Comparison of ENCODE assay signal across 8 mouse cellular contexts in genomic region chr12:55492941-55493340, GRCm38 (mm10). TPM values are rescaled to one million over a fixed set of nuclear protein-coding genes. Genes with fewer than 3 reads are reported as not detected.
A peak's percentile ranks its signal among the peaks of the same experiment; 100 is the strongest.
DNase-seq lines count a peak whose midpoint lies in the region; ATAC-seq and TF ChIP-seq lines count a peak whose summit lies in the region.

No protein-coding gene starts in this region.

- H3K9ac ChIP-seq in heart, embryonic 13.5 days: peak overlapping the region; percentile 99
- H3K9ac ChIP-seq in intestine, embryonic 16.5 days (ENCODE audit: low read depth, low read length): peak overlapping the region; percentile 99
- peak overlapping the region; percentile 94 for H3K9ac ChIP-seq in midbrain, embryonic 13.5 days (replicated peaks)

- DNase-seq in heart, adult 9 months (ENCODE audit: low spot score in 2 of 2): no peak
- DNase-seq in frontal cortex, postnatal 36 days (ENCODE audit: low spot score in 2 of 2): no peak
- DNase-seq in cerebellum, adult 11 months: no peak
- no peak for DNase-seq in yolk sac, embryonic 10.5 days (ENCODE audit: low spot score)

- H3K4me3 ChIP-seq in heart, embryonic 13.5 days: peak overlapping the region; percentile 95
- H3K4me3 ChIP-seq in bone marrow macrophage, adult 2 months (ENCODE audit: insufficient read depth, low read length): peak overlapping the region; percentile 97
- peak overlapping the region; percentile 87 for H3K4me3 ChIP-seq in intestine, embryonic 16.5 days (ENCODE audit: low read length)
- peak overlapping the region; percentile 87 for H3K4me3 ChIP-seq in midbrain, embryonic 13.5 days (replicated peaks)

- H3K4me2 ChIP-seq in heart, embryonic 13.5 days: peak overlapping the region; percentile 92
- peak overlapping the region; percentile 75 for H3K4me2 ChIP-seq in intestine, embryonic 16.5 days (ENCODE audit: low read depth, low read length)
- H3K4me2 ChIP-seq in midbrain, embryonic 13.5 days (replicated peaks): peak overlapping the region; percentile 87

- H3K36me3 ChIP-seq in heart, embryonic 13.5 days: peaks cover 33% of the 10 kb centered on the region
- peaks cover 12% of the 10 kb centered on the region for H3K36me3 ChIP-seq in intestine, embryonic 16.5 days (ENCODE audit: control insufficient read depth, insufficient read depth, low read length)
- H3K36me3 ChIP-seq in midbrain, embryonic 13.5 days: peaks cover 29% of the 10 kb centered on the region

- TF ChIP-seq POLR2A in bone marrow macrophage, adult 2 months (IDR thresholded peaks at IDR 0.05; ENCODE audit: borderline replicate concordance, low read depth, low read length): no peak

- H3K9me3 ChIP-seq in heart, embryonic 13.5 days: no peaks in the 10 kb centered on the region
- no peaks in the 10 kb centered on the region for H3K9me3 ChIP-seq in intestine, embryonic 16.5 days (ENCODE audit: control insufficient read depth, low read length)
- H3K9me3 ChIP-seq in midbrain, embryonic 13.5 days: no peaks in the 10 kb centered on the region

- no peak for TF ChIP-seq CTCF in bone marrow macrophage, adult 2 months (IDR thresholded peaks at IDR 0.05; ENCODE audit: low read depth, low read length)

- no peaks in the 10 kb centered on the region for H3K27me3 ChIP-seq in heart, embryonic 13.5 days (replicated peaks)
- H3K27me3 ChIP-seq in intestine, embryonic 16.5 days (replicated peaks; ENCODE audit: control insufficient read depth, insufficient read depth, low read length): no peaks in the 10 kb centered on the region
- peaks cover 3% of the 10 kb centered on the region; the same call in 1 of the 2 replicates for H3K27me3 ChIP-seq in midbrain, embryonic 13.5 days

- 1% methylated on average over 12 of the region's 12 CpGs for WGBS in heart, embryonic 13.5 days
- WGBS in intestine, embryonic 16.5 days: 1% methylated on average over 12 of the region's 12 CpGs
- WGBS in midbrain, embryonic 13.5 days: under 1% methylated on average over 12 of the region's 12 CpGs

- H3K27ac ChIP-seq in heart, embryonic 13.5 days (replicated peaks): peak overlapping the region; percentile 100
- H3K27ac ChIP-seq in bone marrow macrophage, adult 2 months (ENCODE audit: insufficient read depth, low read depth, low read length): peak overlapping the region; percentile 99
- peak overlapping the region; percentile 100 for H3K27ac ChIP-seq in intestine, embryonic 16.5 days (ENCODE audit: low read length)
- peak overlapping the region; percentile 99 for H3K27ac ChIP-seq in midbrain, embryonic 13.5 days

- peaks cover 45% of the 10 kb centered on the region for H3K4me1 ChIP-seq in heart, embryonic 13.5 days
- peaks cover 27% of the 10 kb centered on the region for H3K4me1 ChIP-seq in bone marrow macrophage, adult 2 months (ENCODE audit: control insufficient read depth, insufficient read depth, low read length)
- peaks cover 25% of the 10 kb centered on the region for H3K4me1 ChIP-seq in intestine, embryonic 16.5 days (ENCODE audit: control insufficient read depth, insufficient read depth, low read length)
- H3K4me1 ChIP-seq in midbrain, embryonic 13.5 days (replicated peaks): peaks cover 27% of the 10 kb centered on the region

- no peak for ATAC-seq in heart, embryonic 13.5 days (ENCODE audit: extremely low read depth, insufficient number of reproducible peaks, low FRiP score, low TSS enrichment)
- no peak for ATAC-seq in intestine, embryonic 16.5 days
- no peak for ATAC-seq in midbrain, embryonic 13.5 days

RNA-seq across cellular contexts. Expression of gene Nfkbia, which starts 0.5 kb away (rescaled TPM):
- 47.0 and 56.0 TPM in 2 replicates for polyA plus RNA-seq in heart, embryonic 13.5 days (2015; fragmentation: Nextera tagmentation; extraction: Ambion mirVana)
- 143 TPM in 2 replicates for polyA plus RNA-seq in bone marrow macrophage, adult 2 months (2012; ENCODE audit: insufficient read depth, insufficient read length, missing spikeins)
- 75.5 and 83.8 TPM in 2 replicates for polyA plus RNA-seq in intestine, embryonic 16.5 days (2015; fragmentation: Nextera tagmentation; extraction: Ambion mirVana)
- polyA plus RNA-seq in midbrain, embryonic 13.5 days (2015; fragmentation: Nextera tagmentation; extraction: Ambion mirVana): 48.8 and 52.9 TPM in 2 replicates
